Mouse (Mus musculus) lung, postnatal 36 days (tissue): ENCODE results near the gene Ssna1.
"Not testable (repeated sequence)": the region's sequence is repeated elsewhere in the genome, so short reads cannot be mapped to it uniquely, and the experiment has no call there.

Experiments
- DNase-seq: peaks from one replicate; pipeline ENCODE4 v3.0.0; 2022; ENCODE audit warnings: mixed read lengths

The Ssna1 gene

GRCm38 (mm10) chr2:25257250-25257649 lies 15.0 kb downstream of the Ssna1 start:
- not testable (repeated sequence) for DNase-seq

- DNase-seq: peak; percentile 77
Observed at GRCm38 (mm10) chr2:25256443-25257109, 15.7 kb downstream of the Ssna1 start.

GRCm38 (mm10) chr2:25255284-25255779 lies 16.9 kb downstream of the Ssna1 start, which contains the start of gene Tmem203:
Tmem203 (plus strand) TSS chr2:25255439.
- peak; percentile 93 for DNase-seq

- DNase-seq: peak; percentile 57
Observed at GRCm38 (mm10) chr2:25252331-25252730, 19.9 kb downstream of the Ssna1 start.

- DNase-seq: peak; percentile 53
Observed at GRCm38 (mm10) chr2:25246183-25247072, 25.8 kb downstream of the Ssna1 start, which contains the start of gene AL732309.1. AL732309.1 (minus strand) TSS chr2:25246863.

- no peak for DNase-seq
Observed at GRCm38 (mm10) chr2:25244144-25244543, 28.1 kb downstream of the Ssna1 start.

- DNase-seq: no peak
Observed at GRCm38 (mm10) chr2:25243342-25243741, 28.9 kb downstream of the Ssna1 start.

- DNase-seq: no peak
Observed at GRCm38 (mm10) chr2:25242101-25242506, 30.1 kb downstream of the Ssna1 start, which contains the start of the genes Rnf208 and Cysrt1. Rnf208 (plus strand) TSS chr2:25242255. Cysrt1 (minus strand) TSS chr2:25242452.

GRCm38 (mm10) chr2:25241438-25241775 lies 30.8 kb downstream of the Ssna1 start:
- DNase-seq: no peak

- DNase-seq: peak; percentile 85
Observed at GRCm38 (mm10) chr2:25240723-25241437, 31.4 kb downstream of the Ssna1 start.

GRCm38 (mm10) chr2:25240310-25240709 lies 31.9 kb downstream of the Ssna1 start:
- no peak for DNase-seq

- no peak for DNase-seq
Observed at GRCm38 (mm10) chr2:25239766-25240165, 32.5 kb downstream of the Ssna1 start.

- no peak for DNase-seq
Observed at GRCm38 (mm10) chr2:25238106-25238505, 34.1 kb downstream of the Ssna1 start.

GRCm38 (mm10) chr2:25237522-25237921 lies 34.7 kb downstream of the Ssna1 start:
- DNase-seq: peak; percentile 88

- DNase-seq: no peak
Observed at GRCm38 (mm10) chr2:25236614-25237013, 35.6 kb downstream of the Ssna1 start, which contains the start of gene Rnf224. Rnf224 (minus strand) TSS chr2:25236787.

- no peak for DNase-seq
Observed at GRCm38 (mm10) chr2:25234551-25235220, 37.6 kb downstream of the Ssna1 start.

- no peak for DNase-seq
Observed at GRCm38 (mm10) chr2:25234050-25234449, 38.2 kb downstream of the Ssna1 start, which contains the start of gene Slc34a3. Slc34a3 (minus strand) TSS chr2:25234364.

GRCm38 (mm10) chr2:25233421-25233820 lies 38.8 kb downstream of the Ssna1 start:
- no peak for DNase-seq

GRCm38 (mm10) chr2:25231038-25231437 lies 41.2 kb downstream of the Ssna1 start:
- no peak for DNase-seq

GRCm38 (mm10) chr2:25230581-25230980 lies 41.7 kb downstream of the Ssna1 start:
- DNase-seq: no peak

- DNase-seq: no peak
Observed at GRCm38 (mm10) chr2:25229582-25229981, 42.7 kb downstream of the Ssna1 start.

- DNase-seq: no peak
Observed at GRCm38 (mm10) chr2:25228995-25229530, 43.2 kb downstream of the Ssna1 start.
